Mouse (Mus musculus): ENCODE measurements at regions not wholly inside any gene's neighbourhood (a gene's known extent, or its start where the extent isn't known, plus 50 kb on each side); places are given as distances from the start of the nearest gene placed in this dataset.

- intact Hi-C loops (cut with DNase I): no loop called here
- H3K4me1 ChIP-seq (ENCODE audit: control insufficient read depth, insufficient read depth, low read length): no peaks in the 10 kb centered on the region
- no peak overlapping the region for H3K9ac ChIP-seq (ENCODE audit: low read depth, low read length)
- WGBS: 62% methylated on average over 1 of the region's 1 CpGs
- H3K79me2 ChIP-seq (replicated peaks; ENCODE audit: control insufficient read depth, insufficient read depth, low read length): no peaks in the 10 kb centered on the region
- no peaks in the 10 kb centered on the region for H3K27me3 ChIP-seq (ENCODE audit: control insufficient read depth, insufficient read depth, low read length)
- no peak overlapping the region for H3K27ac ChIP-seq
- H3K4me3 ChIP-seq: no peak overlapping the region
- H3K36me3 ChIP-seq (ENCODE audit: control insufficient read depth, insufficient read depth, low read length): no peaks in the 10 kb centered on the region
- no peak for DNase-seq
- no peak for TF ChIP-seq EP300 (IDR thresholded peaks at IDR 0.05; ENCODE audit: insufficient read depth, low read depth, low read length)
- no peak for TF ChIP-seq POLR2A (IDR thresholded peaks at IDR 0.05; ENCODE audit: insufficient read depth, low read depth, low read length)
Observed at GRCm38 (mm10) chr15:24648938-24649337, 764.6 kb downstream of the Basp1 start.

- no peak overlapping the region for H3K27ac ChIP-seq
- DNase-seq: no peak
- H3K36me3 ChIP-seq (ENCODE audit: control insufficient read depth, insufficient read depth, low read length): no peaks in the 10 kb centered on the region
- no peaks in the 10 kb centered on the region for H3K79me2 ChIP-seq (replicated peaks; ENCODE audit: control insufficient read depth, insufficient read depth, low read length)
- TF ChIP-seq EP300 (IDR thresholded peaks at IDR 0.05; ENCODE audit: insufficient read depth, low read depth, low read length) (no peak), POLR2A (IDR thresholded peaks at IDR 0.05; ENCODE audit: insufficient read depth, low read depth, low read length) (no peak), CTCF (IDR thresholded peaks at IDR 0.05) (no peak)
- WGBS: 85% methylated on average over 2 of the region's 2 CpGs
- no peaks in the 10 kb centered on the region for H3K27me3 ChIP-seq (ENCODE audit: control insufficient read depth, insufficient read depth, low read length)
- intact Hi-C loops (cut with DNase I): no loop called here
- no peaks in the 10 kb centered on the region for H3K4me1 ChIP-seq (ENCODE audit: control insufficient read depth, insufficient read depth, low read length)
- H3K9ac ChIP-seq (ENCODE audit: low read depth, low read length): no peak overlapping the region
- no peak overlapping the region for H3K4me3 ChIP-seq
Observed at GRCm38 (mm10) chr15:24635620-24636019, 777.9 kb downstream of the Basp1 start.

GRCm38 (mm10) chr15:24596242-24596641, 817.3 kb downstream of the Basp1 start:
- H3K27me3 ChIP-seq (ENCODE audit: control insufficient read depth, insufficient read depth, low read length): no peaks in the 10 kb centered on the region
- no peak overlapping the region for H3K9ac ChIP-seq (ENCODE audit: low read depth, low read length)
- H3K79me2 ChIP-seq (replicated peaks; ENCODE audit: control insufficient read depth, insufficient read depth, low read length): no peaks in the 10 kb centered on the region
- WGBS: 30% methylated on average over 4 of the region's 4 CpGs
- TF ChIP-seq POLR2A (IDR thresholded peaks at IDR 0.05; ENCODE audit: insufficient read depth, low read depth, low read length) (no peak), CTCF (IDR thresholded peaks at IDR 0.05) (peak; percentile 64)
- no peaks in the 10 kb centered on the region for H3K4me1 ChIP-seq (ENCODE audit: control insufficient read depth, insufficient read depth, low read length)
- no peaks in the 10 kb centered on the region for H3K36me3 ChIP-seq (ENCODE audit: control insufficient read depth, insufficient read depth, low read length)
- H3K27ac ChIP-seq: no peak overlapping the region
- intact Hi-C loops (cut with DNase I): no loop called here
- H3K4me3 ChIP-seq: no peak overlapping the region
- DNase-seq: no peak

GRCm38 (mm10) chr15:24588943-24589342, 824.6 kb downstream of the Basp1 start:
- no peaks in the 10 kb centered on the region for H3K4me1 ChIP-seq (ENCODE audit: control insufficient read depth, insufficient read depth, low read length)
- no peaks in the 10 kb centered on the region for H3K27me3 ChIP-seq (ENCODE audit: control insufficient read depth, insufficient read depth, low read length)
- no peaks in the 10 kb centered on the region for H3K79me2 ChIP-seq (replicated peaks; ENCODE audit: control insufficient read depth, insufficient read depth, low read length)
- no peak overlapping the region for H3K9ac ChIP-seq (ENCODE audit: low read depth, low read length)
- H3K4me3 ChIP-seq: no peak overlapping the region
- 14% methylated on average over 4 of the region's 4 CpGs for WGBS
- TF ChIP-seq CTCF (IDR thresholded peaks at IDR 0.05) (peak; percentile 75), EP300 (IDR thresholded peaks at IDR 0.05; ENCODE audit: insufficient read depth, low read depth, low read length) (no peak)
- intact Hi-C loops (cut with DNase I): loop anchor here (1.0 kb wide), 1 partner anchor 825 kb away; no protein-coding TSS in a partner anchor
- peak; percentile 4 to 31 for DNase-seq
- no peaks in the 10 kb centered on the region for H3K36me3 ChIP-seq (ENCODE audit: control insufficient read depth, insufficient read depth, low read length)
- no peak overlapping the region for H3K27ac ChIP-seq

GRCm38 (mm10) chr15:24566981-24567380, 846.6 kb downstream of the Basp1 start:
- no peak for DNase-seq
- intact Hi-C loops (cut with DNase I): no loop called here
- no peaks in the 10 kb centered on the region for H3K4me1 ChIP-seq (ENCODE audit: control insufficient read depth, insufficient read depth, low read length)
- no peak overlapping the region for H3K27ac ChIP-seq
- TF ChIP-seq CTCF (IDR thresholded peaks at IDR 0.05) (no peak), EP300 (IDR thresholded peaks at IDR 0.05; ENCODE audit: insufficient read depth, low read depth, low read length) (no peak)
- no peak overlapping the region for H3K4me3 ChIP-seq
- H3K27me3 ChIP-seq (ENCODE audit: control insufficient read depth, insufficient read depth, low read length): no peaks in the 10 kb centered on the region
- H3K9ac ChIP-seq (ENCODE audit: low read depth, low read length): no peak overlapping the region
- WGBS: 47% methylated on average over 3 of the region's 3 CpGs
- H3K79me2 ChIP-seq (replicated peaks; ENCODE audit: control insufficient read depth, insufficient read depth, low read length): no peaks in the 10 kb centered on the region
- H3K36me3 ChIP-seq (ENCODE audit: control insufficient read depth, insufficient read depth, low read length): no peaks in the 10 kb centered on the region

GRCm38 (mm10) chr15:24556806-24557205, 856.8 kb downstream of the Basp1 start:
- no peaks in the 10 kb centered on the region for H3K36me3 ChIP-seq (ENCODE audit: control insufficient read depth, insufficient read depth, low read length)
- no peak overlapping the region for H3K9ac ChIP-seq (ENCODE audit: low read depth, low read length)
- intact Hi-C loops (cut with DNase I): no loop called here
- TF ChIP-seq EP300 (IDR thresholded peaks at IDR 0.05; ENCODE audit: insufficient read depth, low read depth, low read length) (no peak), POLR2A (IDR thresholded peaks at IDR 0.05; ENCODE audit: insufficient read depth, low read depth, low read length) (no peak), CTCF (IDR thresholded peaks at IDR 0.05) (no peak)
- no peak overlapping the region for H3K27ac ChIP-seq
- H3K4me1 ChIP-seq (ENCODE audit: control insufficient read depth, insufficient read depth, low read length): no peaks in the 10 kb centered on the region
- no peak overlapping the region for H3K4me3 ChIP-seq
- no peaks in the 10 kb centered on the region for H3K79me2 ChIP-seq (replicated peaks; ENCODE audit: control insufficient read depth, insufficient read depth, low read length)
- 82% methylated on average over 4 of the region's 4 CpGs for WGBS
- no peak for DNase-seq
- H3K27me3 ChIP-seq (ENCODE audit: control insufficient read depth, insufficient read depth, low read length): no peaks in the 10 kb centered on the region
